Mouse (Mus musculus): Measurements from ENCODE around the gene Rnf166. TPM values are rescaled to one million over a fixed set of nuclear protein-coding genes. Genes with fewer than 3 reads are reported as not detected.

Rnf166 gene
- polyA plus RNA-seq, 1 experiment from 2014 or later: 26.6 TPM

DNA sequence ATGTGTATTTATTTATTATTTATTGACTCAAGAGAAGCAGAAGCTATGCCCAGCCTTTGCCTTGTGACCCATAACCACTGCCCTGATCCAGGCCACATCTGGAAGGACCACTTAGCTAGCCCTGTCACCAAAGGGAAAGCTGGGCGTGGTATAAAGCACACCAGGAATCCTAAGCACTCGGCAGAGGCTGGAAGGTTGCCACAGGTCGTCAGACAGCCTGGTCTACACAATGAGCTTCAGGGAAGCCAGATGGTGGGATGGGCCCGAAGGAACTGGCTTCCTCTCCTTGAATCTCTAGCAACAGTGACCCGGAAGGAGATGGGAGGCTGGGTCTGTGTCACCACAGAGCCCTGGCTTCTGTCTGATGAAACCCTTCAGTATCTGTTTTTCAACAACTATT lies 52.2 kb downstream of the Rnf166 start:
- no peaks in the 10 kb centered on the region for H3K4me1 ChIP-seq (ENCODE audit: control insufficient read depth, insufficient read depth, low read length)
- no peak overlapping the region for H3K4me2 ChIP-seq (ENCODE audit: low read depth, low read length)
- WGBS: 52% methylated on average over 5 of the region's 5 CpGs
- H3K27me3 ChIP-seq (ENCODE audit: control insufficient read depth, insufficient read depth, low read length): no peaks in the 10 kb centered on the region
- no peaks in the 10 kb centered on the region for H3K9me3 ChIP-seq (replicated peaks; ENCODE audit: control insufficient read depth, low read length)
- ATAC-seq (replicated peaks; ENCODE audit: insufficient number of reproducible peaks, low FRiP score, low TSS enrichment, low read depth) (no peak), DNase-seq (ENCODE audit: low spot score) (no peak)
- no peak overlapping the region for H3K9ac ChIP-seq (replicated peaks; ENCODE audit: low read length)
- H3K4me3 ChIP-seq (ENCODE audit: low read depth, low read length): no peak overlapping the region
- peaks cover 2% of the 10 kb centered on the region; the same call in 1 of the 2 replicates for H3K36me3 ChIP-seq (replicated peaks; ENCODE audit: control insufficient read depth, insufficient read depth, low read depth, low read length)
- H3K27ac ChIP-seq (replicated peaks; ENCODE audit: low read depth, low read length): no peak overlapping the region

DNA sequence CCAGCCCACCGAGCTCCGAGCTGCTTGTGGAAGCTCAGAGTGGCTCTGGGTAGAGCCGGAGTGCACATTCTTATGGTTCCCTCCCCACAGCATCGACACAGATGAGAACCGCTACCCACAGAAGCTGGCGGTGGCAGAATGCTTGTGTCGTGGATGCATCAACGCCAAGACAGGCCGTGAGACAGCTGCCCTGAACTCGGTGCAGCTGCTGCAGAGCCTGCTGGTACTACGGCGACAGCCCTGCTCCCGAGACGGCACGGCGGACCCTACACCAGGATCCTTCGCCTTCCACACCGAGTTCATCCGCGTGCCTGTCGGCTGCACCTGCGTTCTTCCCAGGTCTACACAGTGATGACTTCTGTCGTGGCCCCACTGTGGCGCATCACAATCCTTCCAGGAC lies 52.6 kb downstream of the Rnf166 start:
- Histone ChIP-seq H3K9me3 (replicated peaks; ENCODE audit: control insufficient read depth, low read length) (no peaks in the 10 kb centered on the region), H3K4me3 (ENCODE audit: low read depth, low read length) (no peak overlapping the region)
- whole genome bisulfite sequencing: 90% methylated on average over 24 of the region's 24 CpGs

DNA sequence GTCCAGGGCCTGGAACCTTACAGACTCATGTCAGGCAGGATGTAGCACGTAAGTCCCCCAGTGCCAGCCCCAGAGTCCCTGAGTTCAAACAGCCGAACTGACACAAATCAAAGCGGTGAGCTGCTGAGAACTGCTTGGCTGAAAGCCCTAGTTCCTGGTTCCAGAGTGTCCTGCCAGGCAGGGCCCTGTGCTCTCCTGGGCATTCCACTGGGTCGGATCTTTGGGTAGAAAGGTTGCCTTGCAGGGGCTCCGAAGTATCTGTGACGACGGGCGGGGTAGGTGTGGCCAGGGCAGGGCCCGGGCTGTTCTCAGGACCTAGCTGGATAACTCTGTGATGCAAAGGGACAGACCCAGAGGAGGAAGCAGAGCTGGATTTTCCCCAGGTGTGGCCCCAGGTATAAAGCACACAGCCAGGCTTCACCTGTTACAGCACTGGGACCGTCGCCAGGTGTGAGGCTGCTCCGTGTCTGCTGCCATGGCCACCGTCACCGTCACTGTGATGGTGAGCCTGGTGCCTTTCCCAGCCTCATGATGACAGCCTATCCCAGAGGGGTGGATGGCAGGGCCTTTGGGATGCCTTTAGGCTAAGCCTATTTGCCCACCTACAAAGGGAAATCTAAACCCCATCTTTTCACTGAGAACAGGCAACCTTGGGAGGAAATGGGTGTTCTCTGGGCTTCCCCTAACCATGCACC lies 54.3 kb downstream of the Rnf166 start, which contains the start of gene Il17c:
Gene Il17c, plus strand, starts transcription at position 645 of the 695 bp plus-strand sequence.
- Histone ChIP-seq H3K36me3 (replicated peaks; ENCODE audit: control insufficient read depth, insufficient read depth, low read depth, low read length) (peaks cover 2% of the 10 kb centered on the region), H3K9ac (replicated peaks; ENCODE audit: low read length) (no peak within 1 kb of the TSS), H3K4me1 (ENCODE audit: control insufficient read depth, insufficient read depth, low read length) (no peaks in the 10 kb centered on the region), H3K27ac (replicated peaks; ENCODE audit: low read depth, low read length) (no peak within 1 kb of the TSS), H3K4me2 (ENCODE audit: low read depth, low read length) (no peak within 1 kb of the TSS), H3K27me3 (ENCODE audit: control insufficient read depth, insufficient read depth, low read length) (no peaks in the 10 kb centered on the region), H3K9me3 (replicated peaks; ENCODE audit: control insufficient read depth, low read length) (no peaks in the 10 kb centered on the region), H3K4me3 (ENCODE audit: low read depth, low read length) (no peak within 1 kb of the TSS)
- DNase-seq (ENCODE audit: low spot score) (no peak), ATAC-seq (replicated peaks; ENCODE audit: insufficient number of reproducible peaks, low FRiP score, low TSS enrichment, low read depth) (no peak)
- 84% methylated on average over 14 of the region's 14 CpGs for WGBS

More for the DNA sequence above, 52.6 kb downstream of the Rnf166 start:
- ATAC-seq (replicated peaks; ENCODE audit: insufficient number of reproducible peaks, low FRiP score, low TSS enrichment, low read depth): no peak
- no peak for DNase-seq (ENCODE audit: low spot score)
- Histone ChIP-seq H3K27me3 (ENCODE audit: control insufficient read depth, insufficient read depth, low read length) (no peaks in the 10 kb centered on the region), H3K9ac (replicated peaks; ENCODE audit: low read length) (no peak overlapping the region), H3K36me3 (replicated peaks; ENCODE audit: control insufficient read depth, insufficient read depth, low read depth, low read length) (peaks cover 2% of the 10 kb centered on the region; the same call in 1 of the 2 replicates), H3K4me1 (ENCODE audit: control insufficient read depth, insufficient read depth, low read length) (no peaks in the 10 kb centered on the region), H3K27ac (replicated peaks; ENCODE audit: low read depth, low read length) (no peak overlapping the region), H3K4me2 (ENCODE audit: low read depth, low read length) (no peak overlapping the region)

DNA sequence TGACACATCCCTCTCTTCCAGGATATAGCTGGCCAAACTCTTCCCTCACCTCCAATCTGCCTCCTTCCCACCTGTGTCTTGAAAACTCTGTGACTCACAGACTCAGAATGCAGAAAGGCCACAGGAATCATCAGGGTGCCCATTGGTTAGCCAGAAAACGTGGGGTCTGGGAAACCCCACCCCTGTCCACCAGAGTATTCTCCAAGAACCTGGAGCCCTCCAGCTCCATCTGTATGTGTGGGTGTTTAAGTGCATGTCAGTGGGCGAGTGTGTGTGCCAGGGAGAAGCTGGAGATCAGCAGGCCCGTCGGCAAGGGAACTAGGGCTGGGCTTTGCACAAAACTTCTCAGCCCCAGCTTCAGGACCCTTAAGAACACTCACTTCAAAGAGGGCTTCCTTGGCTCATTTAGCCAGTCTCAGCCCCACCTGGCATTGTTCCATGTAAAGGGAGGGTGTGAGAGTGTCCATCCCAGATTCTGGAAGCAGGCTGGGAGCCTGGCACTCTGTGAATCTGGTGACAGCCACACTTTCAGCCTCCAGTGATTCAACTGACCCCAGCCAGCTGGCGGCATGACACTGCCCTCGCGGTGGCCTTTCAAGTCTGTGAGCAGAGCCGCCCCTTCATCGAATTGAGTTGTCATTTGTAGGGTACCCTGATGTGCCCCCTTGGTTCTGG lies 55.8 kb downstream of the Rnf166 start:
- Histone ChIP-seq H3K9me3 (replicated peaks; ENCODE audit: control insufficient read depth, low read length) (no peaks in the 10 kb centered on the region), H3K4me3 (ENCODE audit: low read depth, low read length) (no peak overlapping the region), H3K4me2 (ENCODE audit: low read depth, low read length) (no peak overlapping the region), H3K27me3 (ENCODE audit: control insufficient read depth, insufficient read depth, low read length) (no peaks in the 10 kb centered on the region), H3K9ac (replicated peaks; ENCODE audit: low read length) (no peak overlapping the region), H3K27ac (replicated peaks; ENCODE audit: low read depth, low read length) (no peak overlapping the region), H3K4me1 (ENCODE audit: control insufficient read depth, insufficient read depth, low read length) (no peaks in the 10 kb centered on the region), H3K36me3 (replicated peaks; ENCODE audit: control insufficient read depth, insufficient read depth, low read depth, low read length) (peaks cover 3% of the 10 kb centered on the region)
- no peak for DNase-seq (ENCODE audit: low spot score)
- ATAC-seq (replicated peaks; ENCODE audit: insufficient number of reproducible peaks, low FRiP score, low TSS enrichment, low read depth): no peak
- WGBS: 70% methylated on average over 9 of the region's 9 CpGs

Small RNAs within 50 kb of the gene (microRNA-seq; reads per million reads assigned to microRNA genes)
- not detected for gene Gm24366 (ENCODE audit: borderline number of aligned reads)

Other genes starting within 250 kb of the Rnf166 start
- gene Zfpm1, start 193.9 kb downstream of the Rnf166 start, polyA plus RNA-seq (2014; fragmentation: Nextera tagmentation; extraction: Ambion mirVana): 1.5 and 1.8 TPM in 2 replicates
- not detected in 2 replicates for gene Trhr2, start 115.3 kb downstream of the Rnf166 start, polyA plus RNA-seq (2014; fragmentation: Nextera tagmentation; extraction: Ambion mirVana)
- 39.3 and 40.1 TPM in 2 replicates for gene Zc3h18, start 99.5 kb downstream of the Rnf166 start, polyA plus RNA-seq (2014; fragmentation: Nextera tagmentation; extraction: Ambion mirVana)
- gene Il17c, start 54.0 kb downstream of the Rnf166 start, polyA plus RNA-seq (2014; fragmentation: Nextera tagmentation; extraction: Ambion mirVana): not detected in 2 replicates
- 62.2 and 63.5 TPM in 2 replicates for gene Cyba, start 43.1 kb downstream of the Rnf166 start, polyA plus RNA-seq (2014; fragmentation: Nextera tagmentation; extraction: Ambion mirVana)
- gene Mvd, start 32.6 kb downstream of the Rnf166 start, polyA plus RNA-seq (2014; fragmentation: Nextera tagmentation; extraction: Ambion mirVana): 41.0 and 42.2 TPM in 2 replicates
- 0.17 and 0.34 TPM in 2 replicates for gene Snai3, start 15.3 kb downstream of the Rnf166 start, polyA plus RNA-seq (2014; fragmentation: Nextera tagmentation; extraction: Ambion mirVana)
- gene Ctu2, start 79 bp upstream of the Rnf166 start, polyA plus RNA-seq (2014; fragmentation: Nextera tagmentation; extraction: Ambion mirVana): 66.8 and 75.5 TPM in 2 replicates
- gene Piezo1, start 75.3 kb upstream of the Rnf166 start, polyA plus RNA-seq (2014; fragmentation: Nextera tagmentation; extraction: Ambion mirVana): 3.4 and 5.9 TPM in 2 replicates
- gene Cdt1, start 92.0 kb upstream of the Rnf166 start, polyA plus RNA-seq (2014; fragmentation: Nextera tagmentation; extraction: Ambion mirVana): 31.6 and 32.1 TPM in 2 replicates
- gene Aprt, start 100.8 kb upstream of the Rnf166 start, polyA plus RNA-seq (2014; fragmentation: Nextera tagmentation; extraction: Ambion mirVana): 246 and 268 TPM in 2 replicates
- 4.3 and 6.6 TPM in 2 replicates for gene Galns, start 135.4 kb upstream of the Rnf166 start, polyA plus RNA-seq (2014; fragmentation: Nextera tagmentation; extraction: Ambion mirVana)
- 38.1 and 43.6 TPM in 2 replicates for gene Trappc2l, start 135.6 kb upstream of the Rnf166 start, polyA plus RNA-seq (2014; fragmentation: Nextera tagmentation; extraction: Ambion mirVana)
- gene Pabpn1l, start 146.7 kb upstream of the Rnf166 start, polyA plus RNA-seq (2014; fragmentation: Nextera tagmentation; extraction: Ambion mirVana): not detected in 2 replicates
- 1.9 and 2.1 TPM in 2 replicates for gene Cbfa2t3, start 223.0 kb upstream of the Rnf166 start, polyA plus RNA-seq (2014; fragmentation: Nextera tagmentation; extraction: Ambion mirVana)